Mouse (Mus musculus): ENCODE measurements at regions not wholly inside any gene's neighbourhood (a gene's known extent, or its start where the extent isn't known, plus 50 kb on each side); places are given as distances from the start of the nearest gene placed in this dataset.
"Not testable (repeated sequence)": the region's sequence is repeated elsewhere in the genome, so short reads cannot be mapped to it uniquely, and the experiment has no call there.

GRCm38 (mm10) chr4:105844675-105845466 lies 55.2 kb downstream of the Gm12728 start:
- Histone ChIP-seq H3K4me3 (replicated peaks; ENCODE audit: low read length) (no peak overlapping the region), H3K36me3 (ENCODE audit: control insufficient read depth, insufficient read depth, low read length) (no peaks in the 10 kb centered on the region), H3K4me1 (ENCODE audit: control insufficient read depth, insufficient read depth, low read length) (peaks cover 7% of the 10 kb centered on the region; the same call in 1 of the 2 replicates), H3K4me2 (ENCODE audit: low read depth, low read length) (no peak overlapping the region), H3K27ac (ENCODE audit: low read length) (no peak overlapping the region), H3K27me3 (ENCODE audit: control insufficient read depth, insufficient read depth, low read length) (no peaks in the 10 kb centered on the region), H3K9me3 (replicated peaks; ENCODE audit: control insufficient read depth, low read length) (no peaks in the 10 kb centered on the region), H3K9ac (ENCODE audit: low read length) (no peak overlapping the region)
- 78% methylated on average over 7 of the region's 7 CpGs for WGBS
- no peak for ATAC-seq (ENCODE audit: insufficient read depth, low FRiP score)

GRCm38 (mm10) chr4:105845998-105846989 lies 56.6 kb downstream of the Gm12728 start:
- H3K27me3 ChIP-seq (ENCODE audit: control insufficient read depth, insufficient read depth, low read length); H3K4me2 ChIP-seq (ENCODE audit: low read depth, low read length); H3K4me3 ChIP-seq (replicated peaks; ENCODE audit: low read length); H3K27ac ChIP-seq (ENCODE audit: low read length); H3K9me3 ChIP-seq (replicated peaks; ENCODE audit: control insufficient read depth, low read length); H3K4me1 ChIP-seq (ENCODE audit: control insufficient read depth, insufficient read depth, low read length); H3K36me3 ChIP-seq (ENCODE audit: control insufficient read depth, insufficient read depth, low read length); H3K9ac ChIP-seq (ENCODE audit: low read length): not testable (repeated sequence)
- peak; percentile 47; the same call in 1 of the 2 replicates for ATAC-seq (ENCODE audit: insufficient read depth, low FRiP score)
- 94% methylated on average over 3 of the region's 3 CpGs for WGBS

GRCm38 (mm10) chr4:105853086-105853485 lies 63.4 kb downstream of the Gm12728 start:
- Histone ChIP-seq H3K27ac (ENCODE audit: low read length) (no peak overlapping the region), H3K9me3 (replicated peaks; ENCODE audit: control insufficient read depth, low read length) (no peaks in the 10 kb centered on the region), H3K9ac (ENCODE audit: low read length) (no peak overlapping the region), H3K4me3 (replicated peaks; ENCODE audit: low read length) (no peak overlapping the region), H3K27me3 (ENCODE audit: control insufficient read depth, insufficient read depth, low read length) (no peaks in the 10 kb centered on the region), H3K36me3 (ENCODE audit: control insufficient read depth, insufficient read depth, low read length) (no peaks in the 10 kb centered on the region), H3K4me2 (ENCODE audit: low read depth, low read length) (no peak overlapping the region), H3K4me1 (ENCODE audit: control insufficient read depth, insufficient read depth, low read length) (no peaks in the 10 kb centered on the region)
- ATAC-seq (ENCODE audit: insufficient read depth, low FRiP score) = no peak
- 89% methylated on average over 6 of the region's 6 CpGs for WGBS

GRCm38 (mm10) chr4:105859052-105859864 lies 69.6 kb downstream of the Gm12728 start:
- no peaks in the 10 kb centered on the region for H3K36me3 ChIP-seq (ENCODE audit: control insufficient read depth, insufficient read depth, low read length)
- no peak overlapping the region for H3K9ac ChIP-seq (ENCODE audit: low read length)
- H3K4me2 ChIP-seq (ENCODE audit: low read depth, low read length) = no peak overlapping the region
- WGBS = 62% methylated on average over 15 of the region's 15 CpGs
- no peaks in the 10 kb centered on the region for H3K4me1 ChIP-seq (ENCODE audit: control insufficient read depth, insufficient read depth, low read length)
- no peaks in the 10 kb centered on the region for H3K27me3 ChIP-seq (ENCODE audit: control insufficient read depth, insufficient read depth, low read length)
- no peak overlapping the region for H3K4me3 ChIP-seq (replicated peaks; ENCODE audit: low read length)
- no peaks in the 10 kb centered on the region for H3K9me3 ChIP-seq (replicated peaks; ENCODE audit: control insufficient read depth, low read length)
- no peak overlapping the region for H3K27ac ChIP-seq (ENCODE audit: low read length)
- ATAC-seq (ENCODE audit: insufficient read depth, low FRiP score) = no peak

- Histone ChIP-seq H3K9ac (ENCODE audit: low read length) (no peak overlapping the region), H3K36me3 (ENCODE audit: control insufficient read depth, insufficient read depth, low read length) (no peaks in the 10 kb centered on the region), H3K4me2 (ENCODE audit: low read depth, low read length) (no peak overlapping the region), H3K27ac (ENCODE audit: low read length) (no peak overlapping the region), H3K4me1 (ENCODE audit: control insufficient read depth, insufficient read depth, low read length) (no peaks in the 10 kb centered on the region), H3K4me3 (replicated peaks; ENCODE audit: low read length) (no peak overlapping the region), H3K9me3 (replicated peaks; ENCODE audit: control insufficient read depth, low read length) (no peaks in the 10 kb centered on the region), H3K27me3 (ENCODE audit: control insufficient read depth, insufficient read depth, low read length) (no peaks in the 10 kb centered on the region)
- ATAC-seq (ENCODE audit: insufficient read depth, low FRiP score) = no peak
- whole genome bisulfite sequencing = 52% methylated on average over 11 of the region's 11 CpGs
Observed at GRCm38 (mm10) chr4:105860930-105861653, 71.4 kb downstream of the Gm12728 start.

- Histone ChIP-seq H3K9me3 (replicated peaks; ENCODE audit: control insufficient read depth, low read length) (no peaks in the 10 kb centered on the region), H3K27me3 (ENCODE audit: control insufficient read depth, insufficient read depth, low read length) (no peaks in the 10 kb centered on the region), H3K27ac (ENCODE audit: low read length) (no peak overlapping the region), H3K4me2 (ENCODE audit: low read depth, low read length) (no peak overlapping the region), H3K4me1 (ENCODE audit: control insufficient read depth, insufficient read depth, low read length) (no peaks in the 10 kb centered on the region), H3K36me3 (ENCODE audit: control insufficient read depth, insufficient read depth, low read length) (no peaks in the 10 kb centered on the region), H3K4me3 (replicated peaks; ENCODE audit: low read length) (no peak overlapping the region), H3K9ac (ENCODE audit: low read length) (no peak overlapping the region)
- no peak for ATAC-seq (ENCODE audit: insufficient read depth, low FRiP score)
Observed at GRCm38 (mm10) chr4:105861654-105862037, 72.0 kb downstream of the Gm12728 start.

- 0 out of 2 replicates have a peak, but pooled peaks have one; percentile 21 for ATAC-seq (ENCODE audit: insufficient read depth, low FRiP score)
- Histone ChIP-seq H3K9me3 (replicated peaks; ENCODE audit: control insufficient read depth, low read length) (no peaks in the 10 kb centered on the region), H3K4me1 (ENCODE audit: control insufficient read depth, insufficient read depth, low read length) (no peaks in the 10 kb centered on the region), H3K27ac (ENCODE audit: low read length) (no peak overlapping the region), H3K27me3 (ENCODE audit: control insufficient read depth, insufficient read depth, low read length) (no peaks in the 10 kb centered on the region), H3K4me2 (ENCODE audit: low read depth, low read length) (no peak overlapping the region), H3K9ac (ENCODE audit: low read length) (no peak overlapping the region), H3K36me3 (ENCODE audit: control insufficient read depth, insufficient read depth, low read length) (no peaks in the 10 kb centered on the region), H3K4me3 (replicated peaks; ENCODE audit: low read length) (no peak overlapping the region)
- 62% methylated on average over 3 of the region's 3 CpGs for WGBS
Observed at GRCm38 (mm10) chr4:105870512-105870911, 80.8 kb downstream of the Gm12728 start.

GRCm38 (mm10) chr4:105877246-105877645 lies 87.6 kb downstream of the Gm12728 start:
- no peak overlapping the region for H3K9ac ChIP-seq (ENCODE audit: low read length)
- no peaks in the 10 kb centered on the region for H3K9me3 ChIP-seq (replicated peaks; ENCODE audit: control insufficient read depth, low read length)
- no peak overlapping the region for H3K4me3 ChIP-seq (replicated peaks; ENCODE audit: low read length)
- no peaks in the 10 kb centered on the region for H3K36me3 ChIP-seq (ENCODE audit: control insufficient read depth, insufficient read depth, low read length)
- ATAC-seq (ENCODE audit: insufficient read depth, low FRiP score) = no peak
- no peak overlapping the region for H3K27ac ChIP-seq (ENCODE audit: low read length)
- no peaks in the 10 kb centered on the region for H3K27me3 ChIP-seq (ENCODE audit: control insufficient read depth, insufficient read depth, low read length)
- 71% methylated on average over 5 of the region's 5 CpGs for WGBS
- H3K4me1 ChIP-seq (ENCODE audit: control insufficient read depth, insufficient read depth, low read length) = no peaks in the 10 kb centered on the region
- H3K4me2 ChIP-seq (ENCODE audit: low read depth, low read length) = no peak overlapping the region
